Mouse (Mus musculus) layer of hippocampus, adult 6 months (tissue): ENCODE results near the gene Gm20538. TPM values are rescaled to one million over a fixed set of nuclear protein-coding genes. Genes with fewer than 3 reads are reported as not detected.

Experiments
- long read RNA-seq, 2 experiments: library from polyadenylated mRNA; unstranded; transcript quantifications; one replicate each; pipeline ENCODE4 v2.0.0; 2019 to 2020
- polyA plus RNA-seq: library from polyadenylated mRNA; unstranded; fragments of <200 nt; fragmentation: Nextera tagmentation; gene quantifications from 2 replicates; pipeline ENCODE4 v1.2.3, GENCODE M21; 2021

The Gm20538 gene
- polyA plus RNA-seq, result not detected in 2 replicates
- long read RNA-seq, experiment 1, result 0 reads
- long read RNA-seq, experiment 2, partial matches to known transcripts, result 0 of 1 reads
- long read RNA-seq, experiment 2, other reads (novel, unspliced or antisense), result 1 of 1 reads

GRCm38 (mm10) chr19:44552731-44553130, at the start of gene Gm20538:
TSS of gene Gm20538 (minus strand) at chr19:44552831.

DNA sequence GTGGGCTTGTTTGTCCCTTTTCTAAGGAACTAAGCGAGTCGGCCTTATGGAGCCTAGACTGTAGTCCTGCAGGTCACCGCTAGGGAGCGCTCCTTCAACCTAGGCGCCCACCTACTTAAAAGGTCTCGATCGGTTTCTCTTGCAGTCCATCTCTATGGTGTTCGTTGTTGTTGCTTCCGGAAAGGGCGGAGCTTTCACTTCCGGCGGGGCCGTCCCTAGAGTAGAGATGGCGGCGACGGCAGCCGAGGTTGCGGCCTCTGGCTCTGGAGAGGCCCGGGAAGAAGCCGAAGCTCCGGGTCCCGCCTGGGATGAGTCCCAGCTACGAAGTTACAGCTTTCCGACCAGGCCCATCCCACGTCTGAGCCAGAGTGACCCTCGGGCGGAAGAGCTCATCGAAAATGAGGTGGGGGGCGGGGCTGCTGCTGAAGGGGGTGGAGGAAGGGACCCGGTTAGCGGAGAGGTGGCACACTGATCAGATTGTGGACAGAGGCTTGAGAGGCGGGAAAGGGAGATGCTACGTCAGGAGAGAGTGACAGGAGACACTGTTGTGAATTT, 10.1 kb upstream of the Gm20538 start, which contains the start of gene Hif1an:
TSS of gene Hif1an (plus strand) at position 199 of the 555 bp plus-strand sequence.

DNA sequence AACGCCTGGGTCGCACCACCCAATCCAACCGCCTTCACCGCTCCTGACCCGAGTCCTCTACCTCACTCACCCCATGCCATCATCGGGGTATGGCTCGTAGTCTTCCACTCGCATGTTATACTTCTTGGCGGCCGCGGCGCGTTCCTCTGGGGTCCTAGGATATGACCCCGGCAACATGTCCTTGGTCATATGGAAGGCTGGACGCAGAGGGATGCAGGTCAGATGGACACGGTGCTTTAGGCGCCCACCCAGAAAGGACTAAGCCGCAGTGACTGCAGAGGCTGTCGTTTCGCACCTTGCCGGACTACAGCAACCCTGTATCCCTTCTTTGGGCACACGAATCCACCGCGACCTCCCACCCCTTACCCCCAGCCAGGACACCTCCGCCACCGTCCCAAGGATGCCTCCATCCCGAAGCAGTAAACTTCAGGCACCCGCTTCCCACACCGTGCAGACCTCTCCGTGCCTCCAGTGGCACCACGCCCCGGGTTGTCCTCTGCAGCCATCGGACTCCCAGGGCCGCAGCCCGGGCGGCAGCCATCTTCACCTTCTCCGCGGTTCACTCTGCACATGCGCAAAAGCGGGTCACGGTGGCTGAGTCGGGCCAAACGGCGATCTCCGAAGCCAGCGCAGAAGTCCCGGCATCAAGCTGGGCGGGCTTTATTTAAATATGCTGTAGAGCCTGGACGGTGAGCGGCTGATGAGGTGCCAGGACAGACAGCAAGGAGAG, 2.4 kb upstream of the Gm20538 start, which contains the start of gene Ndufb8:
TSS of gene Ndufb8 (minus strand) at position 580 of the 730 bp plus-strand sequence.

DNA sequence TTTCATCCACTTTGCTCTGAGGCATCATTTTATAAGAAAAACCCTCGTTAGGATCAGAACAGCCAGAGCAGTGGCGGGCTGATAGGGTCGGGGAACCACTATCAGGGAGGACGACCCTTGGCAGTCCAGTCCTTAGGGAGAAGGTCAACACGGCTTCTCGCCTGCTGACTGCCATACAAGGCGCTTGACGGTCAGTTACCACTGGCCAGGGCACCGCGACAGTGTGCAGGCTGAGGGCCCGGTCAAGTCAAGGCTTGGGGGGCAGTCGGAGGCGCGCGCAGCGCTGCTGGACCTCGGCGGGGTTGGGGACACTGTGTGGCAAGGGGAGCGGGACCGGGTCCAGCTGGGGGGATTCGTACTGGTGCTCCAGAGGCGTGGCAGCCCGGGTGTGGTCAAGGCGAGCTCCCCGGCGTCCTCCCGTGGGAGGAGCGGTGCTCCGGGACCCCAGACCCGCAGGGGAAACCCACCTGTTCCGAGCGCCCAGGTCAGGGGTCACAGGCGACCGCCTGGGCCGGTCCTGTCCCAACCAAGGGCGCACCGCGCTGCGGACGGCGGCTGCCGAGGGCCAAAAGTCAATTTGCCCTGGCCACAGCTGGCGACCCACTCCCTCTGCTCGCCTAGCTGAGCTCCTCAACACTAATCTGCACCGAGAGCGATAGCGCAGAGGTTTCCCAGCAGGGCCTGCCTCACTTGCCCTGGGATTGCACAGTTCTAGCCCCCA, 7.2 kb downstream of the Gm20538 start, which contains the start of gene Sec31b:
TSS of gene Sec31b (minus strand) at position 544 of the 721 bp plus-strand sequence.

Other genes with a start within 250 kb of the Gm20538 start
- gene Scd4, start 219.7 kb downstream of the Gm20538 start, polyA plus RNA-seq, result 0.18 and 0.41 TPM in 2 replicates
- 14.1 and 21.3 TPM in 2 replicates for gene Scd1, start 145.0 kb downstream of the Gm20538 start, polyA plus RNA-seq
- 0.44 and 0.49 TPM in 2 replicates for gene Wnt8b, start 59.4 kb downstream of the Gm20538 start, polyA plus RNA-seq
- 0.05 and 0.09 TPM in 2 replicates for gene Sec31b, start 7.0 kb downstream of the Gm20538 start, polyA plus RNA-seq
- 1,197 and 1,226 TPM in 2 replicates for gene Ndufb8, start 2.6 kb upstream of the Gm20538 start, polyA plus RNA-seq
- gene Hif1an, start 10.0 kb upstream of the Gm20538 start, polyA plus RNA-seq, result 3.7 and 4.0 TPM in 2 replicates
- gene Pax2, start 203.2 kb upstream of the Gm20538 start, polyA plus RNA-seq, result 0.04 and 0.06 TPM in 2 replicates